Mouse (Mus musculus) urinary bladder, postnatal 10 days (tissue): ENCODE data around the gene Magohb.
"Not testable (repeated sequence)": the region's sequence is repeated elsewhere in the genome, so short reads cannot be mapped to it uniquely, and the experiment has no call there.

Source experiments
- DNase-seq: peaks from one replicate; pipeline ENCODE4 v3.0.0; 2022; ENCODE audit warnings: low spot score

Gene Magohb

DNA sequence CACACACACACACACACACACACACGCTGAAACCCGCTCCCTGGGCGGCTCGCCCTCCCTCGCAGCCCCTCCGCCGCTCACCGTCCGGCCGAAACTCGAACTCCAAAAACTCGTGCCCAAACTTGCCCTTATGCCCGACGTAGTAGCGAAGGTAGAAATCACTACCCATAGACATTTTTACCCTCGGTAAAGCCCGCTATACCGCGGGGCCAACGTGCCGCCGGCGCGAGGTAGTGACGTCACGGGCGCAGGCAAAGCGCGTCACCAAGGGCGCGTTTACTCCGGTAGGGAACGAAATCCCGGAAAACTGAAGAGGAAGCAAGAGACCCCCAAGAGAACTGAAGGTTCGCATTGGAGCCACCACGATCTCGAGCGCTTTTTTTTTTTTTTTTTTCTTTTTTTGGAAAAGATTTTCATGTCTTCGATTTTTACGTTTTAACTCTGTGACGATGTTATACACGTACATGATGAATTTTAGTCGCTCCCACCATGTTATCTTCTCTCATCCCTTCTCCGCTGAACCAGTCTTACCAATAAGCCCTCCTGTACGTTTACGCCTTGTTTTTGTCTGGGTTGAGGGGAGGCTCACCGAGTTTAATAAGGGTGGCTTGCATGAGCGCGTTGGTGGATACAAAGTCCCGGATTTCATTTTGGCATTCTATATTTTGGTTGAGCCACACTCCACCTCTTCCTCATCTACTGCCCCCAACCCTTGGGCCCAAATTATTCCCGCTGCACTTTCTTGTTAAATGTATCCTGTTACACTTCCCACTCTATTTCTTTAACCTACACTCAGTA, at the start of gene Magohb:
Magohb (minus strand) TSS at position 254 of the 798 bp plus-strand sequence.
- DNase-seq = peak; percentile 76

DNA sequence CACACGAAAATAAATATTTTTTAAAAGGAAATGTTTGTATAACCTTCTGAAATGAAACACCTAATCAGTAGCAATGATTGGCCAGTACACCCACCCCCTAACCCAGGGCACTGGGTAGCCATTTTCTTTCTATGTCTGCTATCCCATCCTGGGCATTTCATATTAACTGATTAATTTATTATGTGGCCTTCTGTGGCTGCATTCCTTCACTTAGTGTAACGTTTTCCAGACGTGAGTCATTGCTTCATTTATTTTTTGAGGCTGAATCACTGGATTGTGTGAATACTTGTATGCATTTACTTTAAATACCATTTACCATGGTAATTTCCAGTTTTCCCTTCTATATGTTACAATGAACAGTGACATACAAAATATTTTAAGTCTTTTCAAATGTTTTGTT, 47.0 kb upstream of the Magohb start:
- no peak for DNase-seq

DNA sequence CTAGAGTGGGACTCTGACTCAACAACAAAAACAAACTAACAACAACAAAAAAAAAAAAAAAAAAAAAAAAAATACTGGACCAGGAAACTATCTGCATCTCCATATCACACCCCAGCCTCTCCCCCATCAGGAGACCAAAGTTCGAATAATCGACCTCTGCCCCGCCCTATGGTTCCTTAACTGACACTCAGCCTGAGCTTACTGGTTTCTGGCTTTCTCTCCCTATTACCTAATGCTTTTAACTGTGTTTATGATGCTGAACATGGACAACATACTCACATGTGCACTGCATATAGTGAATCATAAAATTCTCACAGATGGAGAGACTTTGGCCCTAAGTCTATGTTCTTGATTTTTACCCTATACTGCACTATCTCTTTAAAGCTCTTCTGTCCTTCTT, 46.3 kb upstream of the Magohb start:
- DNase-seq = no peak

DNA sequence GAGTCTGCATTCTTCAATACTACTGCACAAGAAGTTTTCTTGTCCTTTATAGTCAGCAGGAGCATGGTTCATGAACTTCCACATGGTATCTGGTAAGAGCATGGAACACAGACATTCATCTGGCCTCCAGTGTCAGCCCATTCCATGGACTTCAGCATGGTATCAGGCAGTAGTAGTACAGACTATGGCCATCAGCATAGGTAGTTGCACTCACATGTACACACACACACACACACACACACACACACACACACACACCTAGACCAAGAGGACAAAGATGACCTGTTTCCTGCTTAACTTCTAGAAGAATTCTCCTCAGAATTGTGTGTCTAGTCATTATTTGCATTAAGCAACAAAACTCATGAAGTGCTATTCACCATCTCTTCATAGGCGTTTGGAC, 45.7 kb upstream of the Magohb start:
- no peak for DNase-seq

DNA sequence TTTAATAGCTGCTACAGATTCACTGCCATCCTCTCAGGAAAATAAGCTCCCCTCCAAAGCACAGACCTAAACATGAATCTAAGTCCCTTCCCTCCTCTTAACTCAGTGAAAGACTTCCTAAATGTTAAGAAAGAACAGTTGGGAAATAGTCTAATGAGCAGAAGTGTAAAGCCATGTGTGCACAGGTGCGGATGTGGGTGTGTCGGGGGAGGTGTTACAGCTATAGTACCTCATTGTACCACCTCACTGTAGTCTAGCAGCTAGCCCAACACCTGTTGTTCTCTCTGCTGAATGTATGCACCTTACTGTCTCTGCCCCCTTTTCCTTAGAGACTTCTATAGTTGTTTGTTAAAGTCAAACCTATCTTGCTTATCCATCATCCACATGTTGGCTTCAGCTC, 34.0 kb upstream of the Magohb start:
- no peak for DNase-seq

DNA sequence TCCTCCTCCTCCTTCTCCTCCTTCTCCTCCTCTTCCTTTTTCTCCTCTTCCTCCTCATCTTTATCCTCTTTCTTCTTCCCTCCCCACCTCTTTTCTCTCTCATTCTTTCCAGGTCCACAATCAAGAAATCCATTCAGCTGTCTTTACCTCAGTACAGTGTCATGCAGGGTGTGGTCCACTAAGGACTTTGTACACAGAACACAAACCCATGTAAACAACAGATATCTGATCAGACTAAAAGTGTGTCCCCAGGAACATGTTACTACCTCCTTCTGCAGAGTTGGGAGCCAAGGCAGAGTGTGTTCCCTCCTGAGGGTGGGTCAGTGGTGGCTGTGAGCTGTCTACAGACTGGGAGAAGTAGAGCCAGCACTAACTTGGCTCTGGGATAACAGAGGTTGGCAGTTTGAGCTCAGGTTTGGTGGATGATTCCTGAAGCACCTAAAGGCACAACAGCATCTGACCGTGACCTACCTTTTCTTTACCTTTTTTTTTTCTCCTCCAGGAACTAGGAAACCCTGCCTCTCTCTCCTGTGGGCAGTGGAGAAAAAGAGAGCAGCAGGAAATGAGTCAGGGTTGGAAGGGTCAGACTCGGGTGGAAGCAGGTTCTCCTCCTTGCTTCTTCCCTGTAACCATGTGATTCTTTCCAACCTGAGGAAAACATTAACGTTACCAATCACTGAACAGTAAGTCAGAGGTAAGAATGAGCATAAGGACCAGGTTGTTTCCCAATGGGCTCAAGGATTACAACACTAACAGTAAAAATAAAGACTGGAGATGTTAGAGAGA, 29.0 kb upstream of the Magohb start:
- DNase-seq = no peak

DNA sequence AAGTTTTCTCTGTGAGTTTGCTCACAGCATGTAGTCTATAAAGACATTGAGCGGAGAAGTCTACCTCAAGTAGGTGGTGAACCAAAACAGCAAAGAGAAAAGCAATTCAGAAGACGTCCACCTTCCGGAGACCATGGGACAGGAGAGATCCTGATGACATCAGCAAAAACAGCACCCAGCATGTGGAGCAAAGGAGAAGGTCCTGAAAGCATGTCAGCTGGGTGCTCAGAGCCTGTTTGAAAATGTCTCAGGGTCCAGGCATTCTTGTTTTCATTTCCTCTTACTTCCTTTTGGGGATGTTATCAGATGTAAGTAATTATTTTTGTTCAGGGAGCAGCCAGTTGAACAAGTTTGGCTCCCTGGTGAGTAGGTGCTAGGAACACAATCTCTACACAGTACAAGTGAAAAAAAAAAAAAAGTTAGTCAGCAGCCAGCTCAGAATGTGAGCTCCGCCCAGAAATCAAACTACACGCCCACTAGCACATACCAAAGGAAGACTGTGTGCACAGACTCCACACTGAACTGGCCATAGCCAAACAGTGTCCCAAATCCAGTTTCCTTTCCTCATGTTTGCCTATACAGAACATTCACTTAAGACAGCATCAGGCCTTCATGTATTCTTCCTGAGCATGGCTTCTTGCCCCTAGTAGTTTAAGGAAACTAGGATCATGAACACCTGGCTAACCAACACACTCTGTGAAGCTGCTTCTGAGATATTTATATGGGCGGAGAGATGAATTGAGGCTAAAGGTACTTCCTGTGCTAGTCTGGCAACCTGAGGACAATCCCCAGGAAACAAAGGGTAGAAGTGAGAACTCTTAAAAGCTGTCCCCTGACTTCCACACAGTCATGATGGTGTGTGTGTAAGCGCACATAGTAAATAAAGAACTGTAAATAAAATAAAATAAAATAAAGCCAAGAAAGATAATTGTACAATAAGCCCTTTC, 23.4 kb upstream of the Magohb start:
- no peak for DNase-seq

DNA sequence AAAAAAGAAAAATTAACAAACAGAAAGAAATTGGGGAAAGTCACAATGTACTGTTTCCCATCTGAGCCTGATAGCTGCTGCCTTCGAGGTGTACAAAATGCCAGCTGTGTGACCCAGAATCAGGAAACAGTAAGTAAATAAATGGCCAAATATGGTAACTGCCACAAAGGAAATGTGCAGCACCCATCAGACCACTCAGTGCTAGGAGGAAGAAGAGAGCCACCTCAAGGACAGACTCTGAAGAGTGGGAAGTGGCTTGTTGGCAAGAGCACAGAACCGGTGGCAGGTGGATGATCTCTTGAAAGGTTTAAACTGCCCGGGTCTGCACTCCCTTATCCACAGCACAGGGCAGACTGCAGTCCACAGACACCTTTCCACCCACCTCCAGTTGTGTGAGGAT, 15.0 kb upstream of the Magohb start:
- no peak for DNase-seq

DNA sequence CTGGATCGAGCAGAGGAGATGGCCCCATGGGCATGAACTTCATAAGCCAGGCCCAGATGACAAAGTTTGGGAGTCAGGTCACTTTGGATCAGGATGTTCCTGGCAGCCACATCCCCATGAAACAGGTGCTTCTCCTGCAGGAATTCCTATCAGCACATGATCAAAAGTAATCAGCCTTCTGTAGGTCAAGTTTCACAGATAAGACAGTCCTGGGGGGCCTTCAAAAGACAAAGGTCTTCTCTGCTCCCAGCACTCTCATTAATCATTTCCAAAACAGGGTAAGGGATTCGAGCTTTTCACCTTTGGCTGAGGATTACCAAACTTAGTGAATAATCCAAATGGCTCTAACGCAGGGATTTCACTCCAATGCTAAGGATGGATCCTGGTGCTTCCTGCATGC, 11.7 kb upstream of the Magohb start:
- DNase-seq = no peak

DNA sequence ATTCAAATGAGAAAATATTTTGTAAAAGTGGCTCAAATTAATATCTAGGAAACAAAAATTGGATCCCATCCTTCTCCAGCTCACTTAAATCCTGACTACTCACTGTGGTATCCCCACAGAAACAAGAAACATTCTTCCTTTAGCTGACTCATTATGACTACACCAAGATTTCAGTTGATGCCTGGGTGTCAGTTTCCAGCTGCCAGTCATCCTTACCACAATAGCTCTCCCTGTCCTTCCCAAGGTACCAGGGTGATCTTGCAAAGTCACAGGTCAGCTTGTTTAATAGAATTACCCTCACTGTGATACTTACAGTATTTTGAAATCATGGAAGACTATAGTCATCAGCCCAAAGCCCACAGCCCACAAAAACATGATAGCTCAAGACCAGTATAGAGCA, 5.5 kb upstream of the Magohb start:
- DNase-seq = no peak

DNA sequence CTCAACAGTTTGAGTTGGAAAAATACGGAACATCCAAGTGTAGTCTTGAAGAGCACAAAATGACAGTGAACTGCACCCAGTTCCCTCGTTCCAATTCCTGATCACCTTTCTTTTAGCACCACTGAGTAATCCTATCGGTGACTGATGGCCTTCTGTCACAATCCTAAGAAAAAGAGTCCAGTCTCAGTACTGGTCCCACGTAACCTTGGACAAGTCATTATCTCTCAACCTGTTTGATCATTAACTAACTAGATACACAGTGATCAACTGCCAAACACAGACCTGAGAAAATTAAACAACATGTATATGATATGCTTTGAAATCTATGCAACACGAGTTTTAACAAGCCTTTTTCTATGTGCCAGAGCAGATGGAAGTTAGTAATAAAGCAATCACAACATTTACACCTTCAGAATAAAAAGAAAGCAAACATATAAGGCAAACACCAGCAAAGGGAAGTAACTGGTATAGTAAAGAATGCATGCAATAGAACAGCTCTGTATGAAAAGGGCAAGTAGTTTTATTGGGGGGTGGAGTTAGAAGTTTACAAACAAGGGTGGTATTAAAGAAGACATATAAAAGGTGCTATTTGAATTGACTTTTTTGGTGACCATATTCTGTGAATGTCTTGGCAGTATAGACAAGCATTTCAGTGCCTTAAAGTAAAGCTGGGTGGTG, 1.5 kb upstream of the Magohb start:
- no peak for DNase-seq

DNA sequence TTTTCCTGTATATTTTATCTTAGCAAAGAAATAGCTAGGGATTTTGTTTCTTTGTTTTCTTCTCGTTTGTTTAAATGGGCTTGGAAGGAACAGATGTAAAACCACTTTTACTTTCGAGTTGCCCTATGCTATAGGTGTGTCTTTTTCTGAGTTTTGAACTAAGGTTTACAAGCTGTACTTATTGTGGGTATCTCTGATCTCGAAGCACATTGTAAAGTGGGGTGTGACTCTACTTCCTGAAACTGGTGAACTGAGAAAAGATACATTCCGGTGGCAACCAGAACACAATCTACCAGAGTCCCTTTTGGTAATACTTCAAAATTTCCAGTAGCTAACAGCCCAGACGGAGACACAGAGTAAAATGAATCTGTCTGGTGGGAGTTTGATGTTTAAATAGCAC, 872 bp upstream of the Magohb start:
- DNase-seq = no peak

DNA sequence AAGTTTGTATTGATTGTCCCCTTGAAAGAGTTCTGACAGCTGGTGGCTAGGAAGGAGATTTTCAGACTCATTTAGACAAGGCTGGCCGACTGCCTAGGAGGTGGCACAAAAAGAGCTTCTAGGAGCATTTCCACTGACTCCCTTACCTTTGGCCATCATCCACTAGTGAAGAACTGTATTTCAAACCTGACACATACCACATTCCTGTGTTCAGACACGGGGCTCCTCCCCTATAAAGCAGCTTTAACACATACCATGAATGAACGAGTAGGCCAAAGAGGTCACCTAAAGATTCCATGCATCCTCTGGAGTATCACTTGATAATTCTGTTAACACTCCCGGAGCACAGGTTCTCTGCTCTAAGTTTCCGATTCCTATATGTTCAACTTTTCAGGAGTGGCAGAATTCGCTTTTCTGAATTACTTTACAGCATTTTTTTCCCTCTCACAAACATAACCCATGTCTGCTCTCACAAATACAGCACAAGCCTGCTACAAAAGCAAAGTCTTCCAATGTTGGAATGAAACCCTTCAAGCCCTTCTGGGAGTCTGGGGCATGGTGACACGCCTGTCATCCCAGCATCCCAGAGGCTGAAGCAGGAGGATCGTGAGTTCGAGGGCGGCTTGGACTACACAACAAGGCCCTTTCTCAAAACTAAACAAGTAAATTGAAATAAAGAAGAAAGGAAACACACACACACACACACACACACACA, 611 bp downstream of the Magohb start:
- no peak for DNase-seq

DNA sequence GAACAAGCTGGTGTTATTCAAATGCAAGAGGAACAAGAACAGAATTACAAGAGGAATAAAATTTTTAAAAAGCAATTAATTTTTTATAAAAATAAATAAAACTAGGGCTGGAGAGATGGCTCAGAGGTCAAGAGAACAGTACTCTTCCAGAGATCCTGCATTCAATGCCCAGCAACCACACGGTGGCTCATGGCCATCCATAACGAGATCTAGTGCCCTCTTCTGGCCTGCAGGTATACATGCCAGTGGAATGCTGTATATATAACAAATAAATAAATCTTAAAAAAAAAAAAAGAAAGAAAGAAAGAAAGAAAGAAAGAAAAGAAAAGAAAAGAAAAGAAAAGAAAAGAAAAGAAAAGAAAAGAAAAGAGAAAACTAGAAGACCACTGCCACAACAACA, 2.6 kb downstream of the Magohb start:
- DNase-seq = no peak

DNA sequence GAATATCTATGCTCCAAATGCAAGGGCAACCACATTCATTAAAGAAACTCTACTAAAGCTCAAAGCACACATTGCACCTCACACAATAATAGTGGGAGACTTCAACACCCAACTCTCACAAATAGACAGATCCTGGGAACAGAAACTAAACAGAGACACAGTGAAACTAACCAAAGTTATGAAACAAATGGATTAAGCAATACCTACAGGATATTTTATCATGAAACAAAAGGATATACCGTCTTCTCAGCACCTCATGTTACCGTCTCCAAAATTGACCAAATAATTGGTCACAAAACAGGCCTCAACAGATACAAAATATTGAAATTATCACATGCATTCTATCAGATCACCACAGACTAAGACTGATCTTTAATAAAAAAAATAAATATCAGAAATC, 14.9 kb downstream of the Magohb start:
- not testable (repeated sequence) for DNase-seq

DNA sequence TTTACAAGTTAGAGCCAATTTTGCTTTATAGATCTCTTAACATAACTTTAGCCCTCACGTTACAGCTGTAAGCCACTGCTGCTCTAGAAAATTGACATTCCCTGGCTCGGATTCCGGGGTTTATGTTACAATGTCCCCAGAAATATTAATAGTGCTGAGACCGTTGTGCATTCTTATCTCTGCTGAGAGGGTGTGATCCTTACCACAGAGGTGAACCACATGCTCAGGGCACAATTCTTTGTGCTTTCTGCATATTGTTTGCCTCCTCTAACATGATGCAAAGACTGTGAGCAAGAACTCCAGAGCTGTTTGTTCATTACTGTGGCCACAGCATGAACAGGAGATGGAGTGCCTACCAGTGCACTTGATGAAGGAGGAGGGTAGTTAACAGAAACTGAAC, 16.4 kb downstream of the Magohb start:
- DNase-seq = no peak

DNA sequence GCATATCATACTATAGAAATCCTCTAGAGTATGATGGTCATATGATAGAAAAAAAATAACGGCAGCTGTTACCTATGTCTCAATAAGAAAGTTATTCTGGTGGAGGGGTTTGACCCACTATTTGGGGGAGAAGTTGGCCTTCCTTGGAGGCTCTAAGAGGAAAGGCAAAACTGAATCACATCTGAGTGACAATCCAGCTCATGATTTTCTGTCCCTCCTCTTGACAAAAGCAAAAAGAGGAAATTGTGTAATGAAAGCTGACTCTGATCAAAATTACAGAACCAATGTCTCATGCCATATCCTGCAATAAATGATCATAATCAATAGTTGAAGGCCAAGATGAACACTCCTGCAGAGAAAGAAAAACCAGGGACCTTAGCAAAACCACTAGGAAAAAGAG, 20.7 kb downstream of the Magohb start:
- no peak for DNase-seq

DNA sequence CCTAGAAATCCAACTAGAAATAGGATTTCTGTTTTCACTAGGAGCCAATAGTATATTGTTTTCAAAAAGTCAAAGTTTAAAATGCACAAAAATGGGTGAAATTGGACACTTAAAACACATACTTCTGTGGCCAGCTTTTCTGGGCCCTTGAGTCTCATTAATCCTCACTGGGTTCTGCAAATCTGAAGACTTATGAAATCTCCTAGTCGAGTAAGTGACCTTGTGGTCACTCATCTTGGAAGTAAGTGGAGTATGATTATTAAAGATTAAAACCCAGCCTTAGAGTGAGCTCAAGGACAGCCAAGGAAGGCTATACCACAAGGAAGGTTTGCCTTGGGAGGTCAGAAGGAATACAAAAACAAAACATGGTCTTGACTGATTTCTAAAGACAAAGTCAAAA, 22.7 kb downstream of the Magohb start:
- DNase-seq = no peak

DNA sequence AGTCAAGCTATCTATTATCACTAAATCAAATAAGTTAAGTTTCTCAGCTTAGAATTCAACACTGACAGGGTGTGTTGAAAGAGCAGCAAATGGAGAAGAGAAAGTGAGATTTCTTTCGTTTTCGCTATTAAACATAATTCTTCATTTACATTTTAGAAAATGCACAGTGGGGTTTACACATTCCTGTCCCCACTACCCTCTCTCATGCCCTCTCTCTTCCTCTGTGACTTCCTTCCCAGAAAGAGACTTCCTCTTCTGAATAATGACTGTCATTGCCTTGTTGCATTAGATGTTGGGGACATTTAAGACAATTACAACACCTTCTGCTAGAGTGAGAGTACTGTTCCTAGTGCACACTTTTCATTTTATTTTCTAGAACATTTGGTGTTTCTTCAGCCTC, 23.4 kb downstream of the Magohb start:
- DNase-seq = no peak

DNA sequence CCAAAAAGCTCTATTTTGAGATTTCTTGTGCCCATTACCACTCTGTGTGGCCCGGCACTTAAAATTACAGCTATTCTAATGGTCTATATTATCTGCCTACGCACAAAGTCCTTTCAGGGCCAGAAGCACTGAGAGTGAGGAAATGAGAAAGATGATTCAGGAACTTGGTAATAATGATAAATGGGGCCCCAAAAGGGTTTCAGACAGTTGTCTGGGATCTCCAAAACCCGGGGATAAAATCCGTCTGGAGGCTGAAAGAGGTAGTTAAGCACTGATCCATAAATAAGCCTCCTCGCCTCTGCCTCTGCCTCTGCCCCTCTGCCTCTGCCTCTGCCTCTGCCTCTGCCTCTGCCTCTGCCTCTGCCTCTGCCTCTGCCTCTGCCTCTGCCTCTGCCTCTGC, 28.9 kb downstream of the Magohb start:
- DNase-seq = no peak

DNA sequence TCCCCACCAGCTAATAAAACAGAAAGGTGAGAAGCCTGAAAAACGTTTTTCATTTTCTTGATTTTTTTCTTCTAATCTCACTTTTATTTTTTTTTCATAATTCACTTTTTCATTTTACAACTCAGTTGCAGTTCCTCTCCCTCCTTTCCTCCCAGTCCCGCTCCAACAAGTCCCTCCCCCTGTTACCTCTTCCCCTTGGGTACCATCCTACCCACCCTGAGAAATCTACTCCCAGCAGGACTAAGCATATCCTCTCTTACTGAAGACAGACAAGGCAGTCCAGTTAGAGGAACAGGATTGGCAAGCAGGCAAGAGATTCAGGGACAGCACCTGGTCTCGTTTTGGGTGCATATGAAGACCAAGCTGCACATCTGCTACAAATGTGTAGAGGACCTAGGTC, 30.3 kb downstream of the Magohb start:
- DNase-seq = no peak
